Mouse (Mus musculus): ENCODE measurements at regions not wholly inside any gene's neighbourhood (a gene's known extent, or its start where the extent isn't known, plus 50 kb on each side); places are given as distances from the start of the nearest gene placed in this dataset.

DNA sequence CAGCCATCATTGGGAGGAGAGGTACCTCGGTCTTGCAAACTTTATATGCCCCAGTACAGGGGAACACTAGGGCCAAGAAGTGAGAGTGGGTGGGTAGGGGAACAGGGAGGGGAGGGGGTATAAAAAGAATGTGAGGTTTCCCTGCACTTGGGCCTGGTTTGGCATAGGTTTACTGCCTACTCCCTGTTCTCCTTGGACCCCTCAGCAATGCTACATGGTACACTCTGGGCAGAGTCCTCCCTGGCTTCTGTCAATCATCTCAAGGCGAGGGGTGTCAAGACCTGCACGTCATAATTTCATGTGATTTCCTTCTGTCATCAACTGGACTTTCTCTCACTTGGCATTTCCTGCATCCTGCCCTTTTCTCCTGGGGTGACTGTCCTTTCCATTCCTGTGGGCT is 330.9 kb downstream of the Mllt3 start:
- Histone ChIP-seq H3K27me3 (replicated peaks; ENCODE audit: control insufficient read depth, insufficient read depth, low read length) (no peaks in the 10 kb centered on the region), H3K9ac (ENCODE audit: low read length) (no peak overlapping the region), H3K36me3 (ENCODE audit: control insufficient read depth, insufficient read depth, low read length) (no peaks in the 10 kb centered on the region), H3K4me3 (ENCODE audit: low read depth, low read length) (no peak overlapping the region), H3K4me2 (ENCODE audit: low read length) (no peak overlapping the region), H3K27ac (ENCODE audit: low read depth) (no peak overlapping the region), H3K9me3 (ENCODE audit: control insufficient read depth, low read length) (no peaks in the 10 kb centered on the region), H3K4me1 (replicated peaks; ENCODE audit: control insufficient read depth, insufficient read depth, low read length) (no peaks in the 10 kb centered on the region)
- 78% methylated on average over 3 of the region's 3 CpGs for whole genome bisulfite sequencing
- DNase-seq (ENCODE audit: low spot score): no peak
- no peak for ATAC-seq (replicated peaks; ENCODE audit: low FRiP score, low TSS enrichment, low read depth)

- WGBS: 79% methylated on average over 4 of the region's 4 CpGs
- Histone ChIP-seq H3K4me3 (ENCODE audit: low read depth, low read length) (no peak overlapping the region), H3K9me3 (ENCODE audit: control insufficient read depth, low read length) (no peaks in the 10 kb centered on the region), H3K4me2 (ENCODE audit: low read length) (no peak overlapping the region), H3K9ac (ENCODE audit: low read length) (no peak overlapping the region), H3K36me3 (ENCODE audit: control insufficient read depth, insufficient read depth, low read length) (no peaks in the 10 kb centered on the region), H3K27me3 (replicated peaks; ENCODE audit: control insufficient read depth, insufficient read depth, low read length) (no peaks in the 10 kb centered on the region), H3K4me1 (replicated peaks; ENCODE audit: control insufficient read depth, insufficient read depth, low read length) (no peaks in the 10 kb centered on the region), H3K27ac (ENCODE audit: low read depth) (no peak overlapping the region)
- DNase-seq (ENCODE audit: low spot score) (no peak), ATAC-seq (replicated peaks; ENCODE audit: low FRiP score, low TSS enrichment, low read depth) (no peak)
These were observed 332.1 kb downstream of the Mllt3 start for GRCm38 (mm10) chr4:87701024-87701423.

DNA sequence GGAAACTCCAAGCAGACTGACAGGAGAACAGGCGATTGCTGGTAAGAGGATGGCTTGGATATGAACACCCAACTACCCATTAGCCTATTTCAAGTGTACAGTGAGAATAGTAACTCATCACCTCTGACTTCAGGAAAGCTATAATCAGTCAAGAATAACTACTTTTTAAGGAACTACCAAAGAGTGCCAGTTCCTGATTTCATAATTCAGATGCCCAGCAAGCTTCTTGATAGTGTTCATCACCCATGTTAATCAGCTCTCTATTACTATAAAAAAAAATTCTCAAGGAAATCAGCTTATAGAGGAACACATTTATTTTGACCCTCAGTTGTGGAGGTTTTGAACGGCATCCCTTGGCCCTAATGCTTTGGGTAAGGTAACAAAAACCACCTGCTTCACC is 332.7 kb downstream of the Mllt3 start:
- Histone ChIP-seq H3K9ac (ENCODE audit: low read length) (no peak overlapping the region), H3K4me2 (ENCODE audit: low read length) (no peak overlapping the region), H3K9me3 (ENCODE audit: control insufficient read depth, low read length) (no peaks in the 10 kb centered on the region), H3K27me3 (replicated peaks; ENCODE audit: control insufficient read depth, insufficient read depth, low read length) (no peaks in the 10 kb centered on the region), H3K4me1 (replicated peaks; ENCODE audit: control insufficient read depth, insufficient read depth, low read length) (no peaks in the 10 kb centered on the region), H3K36me3 (ENCODE audit: control insufficient read depth, insufficient read depth, low read length) (no peaks in the 10 kb centered on the region), H3K27ac (ENCODE audit: low read depth) (no peak overlapping the region), H3K4me3 (ENCODE audit: low read depth, low read length) (no peak overlapping the region)
- no peak for ATAC-seq (replicated peaks; ENCODE audit: low FRiP score, low TSS enrichment, low read depth)
- no peak for DNase-seq (ENCODE audit: low spot score)
- 80% methylated on average over 2 of the region's 2 CpGs for WGBS

DNA sequence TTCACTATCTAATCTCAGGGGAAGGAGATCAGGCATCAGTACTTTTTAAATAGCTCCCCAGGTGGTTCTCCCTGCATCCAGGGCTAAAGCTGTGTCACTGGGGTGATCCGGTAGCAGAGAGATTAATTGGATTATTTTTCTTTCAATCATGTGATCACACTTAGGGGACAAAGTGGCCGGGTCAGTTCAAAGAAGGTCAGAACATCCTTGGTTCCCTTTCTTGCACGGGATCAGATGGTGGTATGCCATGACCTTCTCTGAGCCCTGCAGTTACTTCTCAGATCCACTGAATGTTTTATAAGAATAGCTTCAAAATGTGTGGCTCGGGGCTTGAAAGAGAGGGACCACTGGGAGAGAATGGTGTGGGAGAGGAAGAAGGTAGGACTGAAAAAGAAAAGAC is 333.6 kb downstream of the Mllt3 start:
- DNase-seq (ENCODE audit: low spot score): no peak
- Histone ChIP-seq H3K36me3 (ENCODE audit: control insufficient read depth, insufficient read depth, low read length) (no peaks in the 10 kb centered on the region), H3K27me3 (replicated peaks; ENCODE audit: control insufficient read depth, insufficient read depth, low read length) (no peaks in the 10 kb centered on the region)

GRCm38 (mm10) chr4:87698750-87699149 is 334.4 kb downstream of the Mllt3 start:
- Histone ChIP-seq H3K9me3 (ENCODE audit: control insufficient read depth, low read length) (no peaks in the 10 kb centered on the region), H3K27me3 (replicated peaks; ENCODE audit: control insufficient read depth, insufficient read depth, low read length) (no peaks in the 10 kb centered on the region), H3K4me2 (ENCODE audit: low read length) (no peak overlapping the region), H3K9ac (ENCODE audit: low read length) (no peak overlapping the region), H3K4me1 (replicated peaks; ENCODE audit: control insufficient read depth, insufficient read depth, low read length) (no peaks in the 10 kb centered on the region), H3K27ac (ENCODE audit: low read depth) (no peak overlapping the region), H3K4me3 (ENCODE audit: low read depth, low read length) (no peak overlapping the region), H3K36me3 (ENCODE audit: control insufficient read depth, insufficient read depth, low read length) (no peaks in the 10 kb centered on the region)
- no peak for ATAC-seq (replicated peaks; ENCODE audit: low FRiP score, low TSS enrichment, low read depth)
- DNase-seq (ENCODE audit: low spot score): no peak
- 62% methylated on average over 3 of the region's 3 CpGs for WGBS

More for the DNA sequence above, 333.6 kb downstream of the Mllt3 start:
- Histone ChIP-seq H3K4me2 (ENCODE audit: low read length) (no peak overlapping the region), H3K9ac (ENCODE audit: low read length) (no peak overlapping the region), H3K4me3 (ENCODE audit: low read depth, low read length) (no peak overlapping the region), H3K4me1 (replicated peaks; ENCODE audit: control insufficient read depth, insufficient read depth, low read length) (no peaks in the 10 kb centered on the region), H3K27ac (ENCODE audit: low read depth) (no peak overlapping the region), H3K9me3 (ENCODE audit: control insufficient read depth, low read length) (no peaks in the 10 kb centered on the region)
- ATAC-seq (replicated peaks; ENCODE audit: low FRiP score, low TSS enrichment, low read depth): no peak
- 53% methylated on average over 4 of the region's 4 CpGs for WGBS

DNA sequence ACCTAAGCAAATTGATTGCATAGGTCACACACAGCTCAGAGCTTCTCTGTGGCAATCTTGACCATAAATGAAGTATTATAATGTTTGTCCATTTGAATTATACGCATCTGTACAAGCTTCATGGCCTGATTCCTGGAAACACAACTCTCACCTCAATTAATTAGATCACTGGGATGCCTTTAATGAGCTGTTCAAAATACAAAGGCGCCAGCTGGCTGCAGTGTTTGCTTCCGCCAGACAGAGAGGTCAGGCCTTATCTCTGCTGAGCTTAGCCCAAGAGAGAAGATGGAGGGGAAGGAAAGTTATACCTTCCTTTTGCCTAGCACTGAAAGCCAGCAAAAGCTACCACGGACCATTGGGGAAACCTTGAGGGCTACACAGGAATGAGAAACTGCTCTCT is 336.2 kb downstream of the Mllt3 start:
- Histone ChIP-seq H3K9me3 (ENCODE audit: control insufficient read depth, low read length) (no peaks in the 10 kb centered on the region), H3K36me3 (ENCODE audit: control insufficient read depth, insufficient read depth, low read length) (no peaks in the 10 kb centered on the region), H3K4me1 (replicated peaks; ENCODE audit: control insufficient read depth, insufficient read depth, low read length) (no peaks in the 10 kb centered on the region), H3K4me2 (ENCODE audit: low read length) (no peak overlapping the region), H3K27me3 (replicated peaks; ENCODE audit: control insufficient read depth, insufficient read depth, low read length) (no peaks in the 10 kb centered on the region), H3K27ac (ENCODE audit: low read depth) (no peak overlapping the region), H3K9ac (ENCODE audit: low read length) (no peak overlapping the region), H3K4me3 (ENCODE audit: low read depth, low read length) (no peak overlapping the region)
- WGBS: 77% methylated on average over 4 of the region's 4 CpGs
- no peak for DNase-seq (ENCODE audit: low spot score)
- no peak for ATAC-seq (replicated peaks; ENCODE audit: low FRiP score, low TSS enrichment, low read depth)

DNA sequence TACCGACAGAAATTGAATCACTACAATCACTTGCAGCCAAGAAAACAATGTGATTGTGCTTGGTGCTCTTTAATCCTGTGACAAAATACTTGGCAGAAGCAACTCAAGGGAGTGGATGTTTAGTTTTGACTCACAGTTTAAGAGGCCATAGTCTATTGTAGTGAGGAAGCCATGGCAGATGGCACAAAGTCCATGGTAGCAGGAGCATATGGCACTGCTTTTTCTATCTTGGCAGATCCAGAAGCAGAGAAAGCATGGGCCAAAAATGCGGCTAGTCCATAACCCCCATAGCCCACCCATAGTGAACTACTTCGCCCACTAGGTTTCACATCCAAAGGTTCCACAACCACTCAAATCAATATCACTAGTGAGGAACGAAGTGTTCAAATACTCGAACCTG is 337.4 kb downstream of the Mllt3 start:
- WGBS: 92% methylated on average over 5 of the region's 5 CpGs
- Histone ChIP-seq H3K27ac (ENCODE audit: low read depth) (no peak overlapping the region), H3K9me3 (ENCODE audit: control insufficient read depth, low read length) (no peaks in the 10 kb centered on the region), H3K9ac (ENCODE audit: low read length) (no peak overlapping the region), H3K27me3 (replicated peaks; ENCODE audit: control insufficient read depth, insufficient read depth, low read length) (no peaks in the 10 kb centered on the region), H3K4me3 (ENCODE audit: low read depth, low read length) (no peak overlapping the region), H3K4me1 (replicated peaks; ENCODE audit: control insufficient read depth, insufficient read depth, low read length) (no peaks in the 10 kb centered on the region), H3K36me3 (ENCODE audit: control insufficient read depth, insufficient read depth, low read length) (no peaks in the 10 kb centered on the region), H3K4me2 (ENCODE audit: low read length) (no peak overlapping the region)
- DNase-seq (ENCODE audit: low spot score): no peak
- no peak for ATAC-seq (replicated peaks; ENCODE audit: low FRiP score, low TSS enrichment, low read depth)

- Histone ChIP-seq H3K36me3 (ENCODE audit: control insufficient read depth, insufficient read depth, low read length) (no peaks in the 10 kb centered on the region), H3K27me3 (replicated peaks; ENCODE audit: control insufficient read depth, insufficient read depth, low read length) (no peaks in the 10 kb centered on the region), H3K4me3 (ENCODE audit: low read depth, low read length) (no peak overlapping the region), H3K4me1 (replicated peaks; ENCODE audit: control insufficient read depth, insufficient read depth, low read length) (no peaks in the 10 kb centered on the region), H3K27ac (ENCODE audit: low read depth) (no peak overlapping the region), H3K9ac (ENCODE audit: low read length) (no peak overlapping the region), H3K4me2 (ENCODE audit: low read length) (no peak overlapping the region), H3K9me3 (ENCODE audit: control insufficient read depth, low read length) (no peaks in the 10 kb centered on the region)
- WGBS: 88% methylated on average over 2 of the region's 2 CpGs
- DNase-seq (ENCODE audit: low spot score): no peak
- no peak for ATAC-seq (replicated peaks; ENCODE audit: low FRiP score, low TSS enrichment, low read depth)
These were observed 340.4 kb downstream of the Mllt3 start for GRCm38 (mm10) chr4:87692741-87693140.

- no peak overlapping the region for H3K27ac ChIP-seq (ENCODE audit: low read depth)
- no peaks in the 10 kb centered on the region for H3K27me3 ChIP-seq (replicated peaks; ENCODE audit: control insufficient read depth, insufficient read depth, low read length)
- DNase-seq (ENCODE audit: low spot score): no peak
- no peaks in the 10 kb centered on the region for H3K4me1 ChIP-seq (replicated peaks; ENCODE audit: control insufficient read depth, insufficient read depth, low read length)
- H3K4me2 ChIP-seq (ENCODE audit: low read length): no peak overlapping the region
- no peak for ATAC-seq (replicated peaks; ENCODE audit: low FRiP score, low TSS enrichment, low read depth)
- WGBS: 55% methylated on average over 1 of the region's 1 CpGs
- no peak overlapping the region for H3K9ac ChIP-seq (ENCODE audit: low read length)
- H3K36me3 ChIP-seq (ENCODE audit: control insufficient read depth, insufficient read depth, low read length): no peaks in the 10 kb centered on the region
- H3K4me3 ChIP-seq (ENCODE audit: low read depth, low read length): no peak overlapping the region
- no peaks in the 10 kb centered on the region for H3K9me3 ChIP-seq (ENCODE audit: control insufficient read depth, low read length)
These were observed 348.2 kb downstream of the Mllt3 start for GRCm38 (mm10) chr4:87684952-87685351.

Data from intestine, embryonic 14.5 days (tissue).